Mouse (Mus musculus) liver, embryonic 14.5 days (tissue): Measurements from ENCODE around the gene Gm43064.

ENCODE experiments used
- CTCF ChIP-seq: IDR thresholded peaks from 2 replicates; pipeline ENCODE4 v1.5.1; 2016; ENCODE audit warnings: antibody characterized with exemption, low read depth, control low read depth
- EP300 ChIP-seq: IDR thresholded peaks from 2 replicates; pipeline ENCODE4 v1.6.1; 2016; ENCODE audit warnings: antibody characterized with exemption, low read depth

DNA sequence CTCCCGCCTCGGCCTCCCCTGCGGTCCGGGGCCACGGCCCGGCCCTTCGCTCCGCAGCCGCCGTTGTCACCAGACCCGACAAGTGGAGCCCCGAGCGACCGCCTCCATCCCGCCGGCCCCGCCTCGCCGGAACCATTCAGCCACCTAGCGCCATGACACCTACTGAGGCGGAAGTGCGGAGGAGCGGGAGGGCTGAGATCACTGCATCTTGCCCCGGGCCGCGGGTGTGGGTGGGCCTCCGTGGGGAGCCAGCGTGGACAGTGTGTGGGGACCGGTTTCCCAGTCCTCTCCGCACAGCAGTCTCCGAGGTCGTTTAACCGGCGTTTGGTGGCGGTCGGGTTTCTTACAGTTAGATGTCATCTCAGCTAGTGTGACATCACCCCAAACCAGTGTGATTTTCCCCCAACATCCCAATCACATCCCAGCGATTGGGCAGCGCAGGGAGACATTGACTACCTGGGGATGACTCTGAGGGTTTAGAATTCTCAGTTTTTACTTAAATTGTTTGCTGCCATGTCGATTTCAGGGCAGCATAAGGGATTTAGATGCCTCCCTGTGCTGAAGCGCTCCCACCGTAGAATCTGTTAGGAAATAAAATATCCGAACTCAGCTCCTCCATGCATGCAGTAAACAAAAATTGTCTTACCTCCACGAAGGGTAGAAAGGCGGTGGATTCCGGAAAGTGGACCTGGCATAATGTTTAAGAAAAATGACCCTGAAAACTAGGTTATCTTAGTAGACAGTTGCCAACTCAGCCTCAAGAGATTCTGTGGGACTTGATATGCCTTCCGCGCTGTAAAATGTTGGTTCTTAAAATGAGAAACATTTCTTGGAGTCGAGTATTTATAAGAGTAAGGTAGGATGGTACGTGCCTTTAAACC is 17.9 kb upstream of the Gm43064 start, which contains the start of gene Hipk1:
- TF ChIP-seq CTCF (no peak; the same call in 1 of the 2 replicates), EP300 (peak; percentile 50)
